Mouse (Mus musculus) left cerebral cortex, adult 9 months (tissue): ENCODE measurements around the gene Fbll1.
A peak's percentile ranks its signal among the peaks of the same experiment; 100 is the strongest.
"Not testable (repeated sequence)": the region's sequence is repeated elsewhere in the genome, so short reads cannot be mapped to it uniquely, and the experiment has no call there.

Experiments
- DNase-seq, 2 experiments: peaks; one replicate each; pipeline ENCODE4 v3.0.0; 2022; ENCODE audit warnings: low spot score in 2 of 2

Fbll1 gene

DNA sequence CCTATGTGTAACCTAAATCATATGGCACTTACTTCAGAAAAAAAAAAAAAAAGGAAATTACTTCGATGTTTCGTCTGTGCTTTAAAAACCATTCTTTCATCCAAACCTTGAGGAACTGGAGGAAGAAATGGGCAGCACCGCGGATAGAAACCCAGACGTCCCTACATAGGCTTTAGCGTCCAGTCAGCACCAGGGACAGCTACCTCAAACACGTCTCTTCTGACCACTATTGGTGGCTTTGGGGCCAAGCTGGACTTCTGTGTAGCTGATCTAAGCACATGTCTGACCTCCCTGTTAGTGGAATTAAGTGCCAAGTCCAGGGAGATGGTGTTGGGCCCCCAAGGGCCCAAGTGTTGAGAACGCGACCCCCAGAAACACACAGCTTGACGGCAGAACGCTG lies at the start of gene Fbll1:
Gene Fbll1, minus strand, starts transcription at position 11 of the 400 bp plus-strand sequence.
- no peak for DNase-seq

DNA sequence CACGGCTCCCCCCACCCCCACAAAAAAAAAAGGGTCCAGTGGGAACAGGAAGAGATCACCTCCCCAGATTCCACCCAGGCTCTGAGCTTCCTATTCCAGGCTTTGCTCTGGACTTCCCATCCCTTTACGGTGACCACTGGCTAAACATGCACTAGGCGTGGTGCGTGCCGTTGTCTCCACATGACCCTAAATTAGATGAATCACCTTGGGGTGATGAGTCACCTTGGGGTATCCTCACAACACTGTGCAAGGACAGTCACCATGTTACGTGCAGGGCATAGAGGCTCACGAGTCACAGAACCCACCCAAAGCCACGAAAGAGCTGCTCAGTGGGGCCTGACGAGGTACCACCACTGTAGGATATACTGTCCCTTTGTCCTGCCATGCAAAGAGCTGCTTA lies 45.6 kb upstream of the Fbll1 start:
- DNase-seq: no peak

DNA sequence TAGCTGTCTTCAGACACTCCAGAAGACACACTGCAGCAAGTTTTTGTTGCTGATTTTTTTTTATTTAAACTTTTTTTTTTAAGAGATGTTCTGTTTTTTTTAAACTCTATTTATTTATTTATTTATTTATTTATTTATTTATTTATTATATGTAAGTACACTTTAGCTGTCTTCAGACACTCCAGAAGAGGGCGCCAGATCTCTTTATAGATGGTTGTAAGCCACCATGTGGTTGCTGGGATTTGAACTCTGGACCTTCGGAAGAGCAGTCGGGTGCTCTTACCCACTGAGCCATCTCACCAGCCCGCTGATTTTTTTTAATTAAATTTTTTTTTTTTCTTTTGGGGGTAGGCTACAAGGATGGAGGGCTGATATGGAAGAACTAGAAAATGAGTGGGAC lies 43.9 kb upstream of the Fbll1 start:
- not testable (repeated sequence) for DNase-seq

GRCm38 (mm10) chr11:35841738-35842325 lies 43.1 kb upstream of the Fbll1 start:
- no peak for DNase-seq

GRCm38 (mm10) chr11:35840806-35841205 lies 42.1 kb upstream of the Fbll1 start:
- DNase-seq: not testable (repeated sequence)

GRCm38 (mm10) chr11:35840282-35840681 lies 41.6 kb upstream of the Fbll1 start:
- DNase-seq: no peak

DNA sequence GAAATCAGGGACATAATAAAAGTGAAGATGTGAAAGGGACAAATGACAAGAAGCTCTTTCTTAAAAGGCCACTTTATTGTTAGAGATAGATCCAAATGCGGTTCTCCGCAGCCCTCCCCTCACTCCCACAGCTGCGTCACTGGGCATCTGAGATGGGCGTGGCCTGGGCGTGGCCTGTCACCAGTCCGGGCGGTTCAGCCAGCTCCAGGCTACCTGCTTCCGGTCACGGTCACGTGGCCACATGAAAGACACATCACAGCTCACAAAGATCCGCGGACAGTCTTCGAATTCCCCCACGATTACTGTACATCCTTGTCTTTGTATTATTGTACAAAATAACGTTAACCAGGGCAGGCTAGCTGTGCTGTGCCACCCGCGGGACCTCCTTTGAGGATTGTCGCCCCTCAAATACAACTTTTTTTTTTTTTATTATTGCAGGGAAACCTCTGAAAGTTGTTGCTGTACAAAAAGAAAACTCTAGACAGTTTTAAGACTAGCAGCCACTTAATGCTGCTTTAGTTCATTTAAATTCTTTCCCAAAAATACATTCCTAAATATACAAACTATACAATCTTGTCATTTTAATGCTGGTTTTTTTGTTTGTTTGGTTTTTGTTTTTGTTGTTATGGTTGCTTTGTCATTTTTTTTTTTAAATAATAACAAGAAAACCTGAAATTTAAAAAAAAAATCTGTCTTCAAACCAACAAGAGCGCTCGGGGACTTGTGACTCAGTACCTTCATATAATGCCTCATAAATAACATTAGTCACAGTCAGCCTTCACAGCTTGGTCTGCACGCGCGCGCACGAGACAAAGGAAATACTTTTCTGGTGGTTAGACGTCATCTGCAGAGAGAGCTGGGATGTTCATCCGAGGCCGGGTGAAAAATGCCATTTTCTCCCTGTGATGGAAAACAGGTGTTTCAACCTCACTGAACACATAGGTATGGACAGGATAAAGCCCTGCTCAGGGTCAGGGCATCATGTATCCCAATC lies 40.0 kb upstream of the Fbll1 start:
- DNase-seq: peak; percentile 54 to 78

DNA sequence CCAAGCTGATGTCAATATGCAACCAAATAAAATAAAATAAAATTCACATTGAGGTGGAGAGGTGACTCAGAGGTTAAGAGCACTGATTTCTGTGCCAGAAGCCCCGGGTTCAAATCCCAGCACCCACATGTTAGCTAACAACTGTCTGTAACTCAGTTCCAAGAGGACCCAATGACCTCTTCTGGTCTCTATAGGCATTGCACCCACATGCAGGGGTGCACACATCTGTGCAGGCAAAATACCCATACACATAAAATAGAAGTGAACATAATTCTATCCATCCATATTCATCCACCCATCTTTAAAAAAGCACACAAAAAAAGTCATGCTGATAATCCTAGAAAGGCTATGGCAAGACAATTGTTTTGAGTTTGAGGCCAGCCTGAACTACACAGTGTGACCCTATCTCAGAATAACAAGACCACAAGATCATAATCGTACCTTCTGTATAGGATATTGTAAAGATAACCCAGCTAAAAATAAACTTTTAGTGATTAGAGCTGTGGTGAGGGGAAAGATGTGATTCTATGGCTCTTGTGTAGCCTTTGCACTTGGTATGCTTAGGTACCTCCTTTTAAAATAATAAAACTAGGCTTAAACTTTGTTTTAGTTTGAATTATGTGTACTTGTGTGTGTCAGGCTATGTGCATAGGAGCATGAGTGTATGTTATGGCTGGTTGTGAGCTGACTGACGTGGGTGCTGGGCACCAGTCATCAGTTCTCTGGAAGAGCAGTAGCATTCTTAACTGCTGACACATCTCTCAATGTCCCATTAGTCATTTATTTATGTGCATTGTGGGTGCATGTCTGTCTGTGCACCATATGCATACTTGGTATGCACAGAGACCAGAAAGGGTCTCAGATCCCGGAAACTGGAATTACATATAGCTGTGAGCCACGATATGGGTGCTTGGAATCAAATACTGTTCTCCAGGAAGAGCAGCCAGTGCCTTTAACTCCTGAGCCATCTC lies 38.8 kb upstream of the Fbll1 start:
- DNase-seq: no peak

GRCm38 (mm10) chr11:35834022-35834760 lies 35.5 kb upstream of the Fbll1 start, which contains the start of gene Rars:
Gene Rars, minus strand, starts transcription at chr11:35834506.
- peak; percentile 61 to 95 for DNase-seq

DNA sequence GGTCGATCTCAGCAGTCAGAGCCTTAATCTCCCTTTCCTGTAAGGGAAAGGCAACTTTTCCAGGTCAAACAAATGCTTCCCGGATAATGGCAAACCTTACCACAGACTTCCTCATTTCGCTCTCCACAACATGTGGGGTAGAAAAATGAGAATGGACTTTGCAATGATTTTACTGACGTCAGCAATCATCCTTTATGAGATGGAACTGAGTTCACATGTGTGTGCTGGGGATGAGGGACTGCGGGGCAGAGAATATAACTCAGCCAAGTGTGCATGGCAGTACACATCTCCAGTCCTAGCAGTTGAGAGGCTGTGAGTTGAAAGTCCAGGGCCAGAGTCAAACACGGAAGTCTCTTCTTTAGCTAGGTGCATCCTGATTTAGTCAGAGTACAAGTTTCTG lies 34.6 kb upstream of the Fbll1 start:
- no peak for DNase-seq

DNA sequence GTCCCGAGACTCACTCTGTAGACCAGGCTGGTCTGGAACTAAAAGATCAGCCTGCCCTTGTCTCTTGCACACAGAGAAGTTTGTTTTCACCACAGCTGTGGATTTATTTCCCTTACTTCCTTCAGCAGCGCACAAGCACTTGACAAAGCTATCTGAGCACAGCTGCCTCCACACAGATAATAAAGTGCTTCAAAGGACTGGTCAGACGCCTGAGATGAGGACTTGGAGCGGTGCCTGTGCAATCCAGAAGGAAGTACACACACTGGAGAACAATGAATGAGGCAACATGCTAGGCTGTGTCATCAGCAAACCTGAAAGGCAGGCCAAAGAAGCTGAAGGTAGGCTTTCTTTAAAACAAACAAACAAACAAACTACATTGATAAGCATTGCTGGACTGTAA lies 33.5 kb upstream of the Fbll1 start:
- DNase-seq: no peak

- no peak for DNase-seq
Measured at GRCm38 (mm10) chr11:35827714-35828113, 29.0 kb upstream of the Fbll1 start.

- DNase-seq: no peak
Measured at GRCm38 (mm10) chr11:35816316-35816715, 17.6 kb upstream of the Fbll1 start.

GRCm38 (mm10) chr11:35811458-35811857 lies 12.8 kb upstream of the Fbll1 start:
- DNase-seq: no peak

DNA sequence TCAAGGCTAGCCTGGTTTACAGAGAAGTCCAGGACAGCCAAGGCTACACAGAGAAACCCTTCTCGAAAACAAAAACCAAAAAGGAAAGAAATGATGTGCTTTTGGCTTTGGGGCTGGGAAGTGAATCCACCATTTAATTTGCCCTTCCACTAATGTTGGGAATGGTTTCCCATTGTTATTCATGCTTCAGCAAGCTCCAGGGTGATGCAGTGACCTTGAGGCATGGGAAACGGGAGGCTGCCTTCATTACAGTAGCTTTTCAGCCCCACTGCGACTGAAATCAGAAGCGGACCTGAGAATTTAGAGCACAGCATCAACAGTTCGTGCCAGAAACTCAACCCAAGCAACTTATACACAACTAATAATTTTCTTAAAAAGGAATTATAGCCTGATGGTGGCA lies 2.6 kb upstream of the Fbll1 start:
- DNase-seq: no peak

DNA sequence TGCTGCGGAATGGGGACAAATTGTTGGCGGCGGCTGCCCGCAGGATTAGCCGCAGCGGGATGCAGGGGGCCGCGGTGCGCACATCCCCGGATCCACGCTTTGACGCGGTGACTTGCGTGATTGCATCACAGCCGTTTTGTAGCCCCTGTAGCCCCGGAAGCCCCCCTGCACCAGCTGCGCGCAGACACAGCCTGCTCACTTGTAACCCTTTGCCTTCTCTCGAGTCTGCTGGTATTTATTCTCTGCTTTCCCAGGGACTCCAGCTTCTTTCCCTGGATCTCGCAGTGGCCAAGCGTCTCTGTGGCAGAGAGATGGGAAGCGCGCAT lies 226 bp downstream of the Fbll1 start:
- peak; percentile 46 to 77 for DNase-seq

DNA sequence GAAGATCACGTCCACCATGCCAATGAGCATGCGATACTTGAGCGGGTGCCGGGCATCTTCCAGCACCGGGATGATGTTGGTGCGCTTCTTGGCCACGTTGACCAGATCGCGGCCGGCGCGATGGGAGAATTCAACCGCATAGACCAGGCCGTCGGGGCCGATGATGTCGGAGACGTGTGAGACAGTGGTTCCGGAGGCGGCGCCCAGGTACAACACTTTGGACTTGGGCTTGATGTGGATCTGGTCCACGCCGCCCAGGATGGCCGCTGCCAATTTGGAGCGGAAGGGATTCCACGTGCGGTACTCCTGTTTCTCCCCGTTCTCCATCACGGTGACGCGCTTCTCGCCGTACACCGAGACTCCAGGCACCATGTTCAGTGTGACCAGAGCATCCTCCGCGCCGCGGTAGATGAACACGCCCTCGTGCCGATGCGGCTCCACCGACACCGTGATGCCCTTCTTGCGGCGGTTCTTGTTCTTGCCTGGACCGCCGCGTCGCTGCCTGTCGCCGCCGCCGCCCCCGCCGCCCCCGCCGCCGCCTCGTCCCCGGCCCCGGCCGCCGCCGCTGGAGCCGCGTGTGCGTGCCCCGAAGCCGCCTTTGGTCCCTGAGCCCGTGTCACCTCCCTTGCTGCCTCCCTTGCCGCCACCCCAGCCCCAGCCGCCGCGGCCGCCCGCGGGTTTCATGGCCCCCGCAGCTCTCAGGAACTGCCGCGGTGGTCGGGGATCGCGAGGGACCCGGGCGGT lies 761 bp downstream of the Fbll1 start:
- DNase-seq: peak in 1 of 2 experiments; percentile 44

- DNase-seq: not testable (repeated sequence)
Measured at GRCm38 (mm10) chr11:35792800-35793199, 5.9 kb downstream of the Fbll1 start.

DNA sequence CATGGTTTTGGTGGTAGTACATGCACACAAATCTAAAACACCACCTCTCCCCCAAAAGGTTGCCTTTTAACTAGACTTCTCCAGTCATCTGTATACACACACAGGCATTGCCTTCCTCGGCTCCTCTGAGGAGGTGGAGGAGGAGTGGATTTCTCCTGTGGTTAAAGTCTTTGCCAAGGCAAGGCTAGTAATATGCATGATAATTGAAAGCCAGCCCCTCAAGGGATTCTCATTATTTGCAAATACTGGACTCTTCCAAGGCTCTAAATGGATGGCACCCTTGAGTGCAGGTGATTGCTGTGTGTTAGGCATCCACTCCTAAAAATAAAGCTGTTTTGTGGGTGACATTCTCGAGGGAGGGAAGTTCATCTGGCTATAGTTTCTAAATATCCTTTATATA lies 10.2 kb downstream of the Fbll1 start:
- no peak for DNase-seq

DNA sequence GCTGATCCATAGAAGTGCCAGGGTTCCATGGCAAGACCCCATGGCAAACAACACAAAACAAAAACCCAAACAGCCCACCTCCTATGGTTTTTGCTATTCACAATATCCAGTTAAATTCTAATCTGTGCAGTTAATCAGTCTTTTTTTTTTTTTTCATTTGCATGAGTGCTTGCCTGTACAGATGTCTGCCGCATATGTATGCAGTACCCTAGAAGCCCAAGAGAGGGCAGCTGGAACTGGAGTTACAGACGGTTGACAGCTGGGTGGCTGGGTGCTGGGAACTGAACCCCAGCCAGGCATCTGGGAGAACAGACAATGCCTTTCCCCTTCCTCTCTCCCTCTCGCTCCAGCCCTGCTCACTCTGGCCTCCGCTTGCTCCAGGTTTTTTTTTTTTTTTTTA lies 14.1 kb downstream of the Fbll1 start:
- DNase-seq: no peak

DNA sequence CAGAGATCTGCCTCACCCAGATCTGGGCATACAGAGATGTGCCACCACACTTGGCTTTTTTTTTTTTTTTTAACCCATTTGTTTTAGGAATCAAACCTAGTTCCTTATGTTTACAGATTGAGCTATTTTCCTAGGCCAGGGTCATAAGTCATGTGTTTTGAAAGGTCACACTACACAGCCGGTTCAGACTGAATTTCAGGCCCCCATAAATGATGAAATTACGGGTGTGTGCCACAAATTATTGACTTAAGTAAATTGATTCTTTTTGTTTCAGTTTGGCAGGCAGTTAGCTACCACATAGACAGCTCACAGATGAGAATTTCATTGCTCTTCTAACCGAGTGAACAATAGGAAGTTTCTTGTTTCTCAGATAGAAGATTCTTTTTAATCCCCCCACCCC lies 14.7 kb downstream of the Fbll1 start:
- no peak for DNase-seq
